In the genomic region with DNA sequence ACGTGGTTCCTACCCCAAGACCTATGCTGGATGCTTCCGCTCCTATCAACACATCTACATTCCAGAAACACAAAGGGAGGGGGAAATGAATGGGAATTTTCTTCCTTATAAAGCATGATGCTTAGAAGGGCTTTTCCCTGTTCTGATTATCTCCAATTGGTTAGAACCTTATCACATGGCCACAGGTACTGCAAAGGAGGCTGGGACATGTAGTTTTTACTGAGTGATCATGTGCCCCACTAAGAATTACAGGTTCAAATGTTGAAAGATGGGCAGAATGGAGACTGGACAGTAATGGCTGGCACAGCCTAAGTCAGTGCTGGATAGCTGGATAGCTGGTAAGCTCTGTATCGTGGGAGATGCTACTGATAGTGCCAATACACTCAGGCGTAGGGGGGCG, we compare ENCODE assay signal across 9 mouse cellular contexts. TPM values are rescaled to one million over a fixed set of nuclear protein-coding genes. Genes with fewer than 3 reads are reported as not detected.
DNase-seq lines count a peak whose midpoint lies in the region; ATAC-seq and TF ChIP-seq lines count a peak whose summit lies in the region.
"Had no signal": no experiment of that assay in that cellular context is flagged by ENCODE, and none has a peak within 500 bp of the region (broad histone marks: within the 10 kb centered on the region; RNA-seq: fewer than 3 reads in every experiment).

No protein-coding gene starts in this region.

- 0 out of 2 replicates have a peak, but pooled peaks cover 3% of the 10 kb centered on the region for H3K4me1 ChIP-seq in heart, postnatal 0 days (ENCODE audit: control insufficient read depth, insufficient read depth)

- no peak overlapping the region for H3K4me3 ChIP-seq in heart, postnatal 0 days (ENCODE audit: low read depth, low read length)
- H3K4me3 ChIP-seq in C2C12 (ENCODE audit: insufficient read depth, poor library complexity, severe bottlenecking) = no peak overlapping the region
- H3K4me3 ChIP-seq: lung, embryonic 15.5 days had no signal

- no peak for DNase-seq in heart, postnatal 0 days (ENCODE audit: low spot score)
- no peak for DNase-seq in heart, adult 8-10 months (ENCODE audit: low spot score)
- peak; percentile 62 for DNase-seq in brain, embryonic 18.5 days (ENCODE audit: low read depth, low spot score)
- peak; percentile 73 for DNase-seq in lung, postnatal 36 days
- no peak for DNase-seq in adipocyte (ENCODE audit: low spot score)
- DNase-seq in c-Kit-positive CD71-positive TER-119-positive erythroid progenitor cells, embryonic 14.5 days (ENCODE audit: low spot score) = no peak
- DNase-seq in natural killer cell, adult 2 months (ENCODE audit: low spot score in 2 of 2) = no peak

- no peaks in the 10 kb centered on the region for H3K9me3 ChIP-seq in heart, postnatal 0 days (replicated peaks; ENCODE audit: control insufficient read depth, low read length)
- H3K9me3 ChIP-seq: lung, embryonic 15.5 days had no signal

- H3K4me2 ChIP-seq in heart, postnatal 0 days (ENCODE audit: low read depth, low read length) = no peak overlapping the region
- H3K4me2 ChIP-seq: lung, embryonic 15.5 days had no signal

- no peak for TF ChIP-seq CTCF in heart, postnatal 0 days (IDR thresholded peaks at IDR 0.05; ENCODE audit: low read depth)
- TF ChIP-seq CTCF in C2C12 (IDR thresholded peaks at IDR 0.05; ENCODE audit: control insufficient read depth, insufficient read depth, insufficient read length) = no peak

- no peak overlapping the region for H3K9ac ChIP-seq in heart, postnatal 0 days (replicated peaks; ENCODE audit: low read depth, low read length)
- H3K9ac ChIP-seq: lung, embryonic 15.5 days had no signal

- no peak overlapping the region for H3K27ac ChIP-seq in heart, postnatal 0 days (ENCODE audit: low read depth)
- H3K27ac ChIP-seq: lung, embryonic 15.5 days had no signal

- no peaks in the 10 kb centered on the region for H3K79me2 ChIP-seq in C2C12 (ENCODE audit: control insufficient read depth, insufficient read depth)

- 66% methylated on average over 5 of the region's 5 CpGs for WGBS in heart, postnatal 0 days

- H3K79me3 ChIP-seq in C2C12 (ENCODE audit: low read depth) = no peaks in the 10 kb centered on the region

- no peaks in the 10 kb centered on the region for H3K27me3 ChIP-seq in heart, postnatal 0 days (ENCODE audit: control insufficient read depth, insufficient read depth, low read length)
- peaks cover 4% of the 10 kb centered on the region for H3K27me3 ChIP-seq in C2C12 (ENCODE audit: control insufficient read depth, insufficient read depth, insufficient read length)
- H3K27me3 ChIP-seq: lung, embryonic 15.5 days had no signal

- ATAC-seq in heart, postnatal 0 days (ENCODE audit: insufficient read depth, low read depth) = peak; percentile 59; the same call in 1 of the 2 replicates

- no peaks in the 10 kb centered on the region for H3K36me3 ChIP-seq in heart, postnatal 0 days (replicated peaks; ENCODE audit: control insufficient read depth, insufficient read depth, low read length)
- no peaks in the 10 kb centered on the region for H3K36me3 ChIP-seq in C2C12 (ENCODE audit: control insufficient read depth, insufficient read depth)
- H3K36me3 ChIP-seq: lung, embryonic 15.5 days had no signal

- TF ChIP-seq EP300 in heart, postnatal 0 days (IDR thresholded peaks at IDR 0.05; ENCODE audit: low read depth) = no peak

- H3ac ChIP-seq in C2C12 (ENCODE audit: control insufficient read depth, insufficient read length, low read depth) = no peak overlapping the region

TF ChIP-seq in C2C12, 6 proteins besides CTCF, POLR2A, EP300 and RAD21:
- no peak for TF ChIP-seq MYOD1 (IDR thresholded peaks at IDR 0.05; ENCODE audit: control insufficient read depth, insufficient read length, low read depth)
- TF ChIP-seq USF1 (IDR thresholded peaks at IDR 0.05; ENCODE audit: low read depth) = peak; percentile 92
- no peak for TF ChIP-seq FOSL1 (IDR thresholded peaks at IDR 0.05; ENCODE audit: insufficient read depth, low read length, poor library complexity, severe bottlenecking)
- no peak for TF ChIP-seq MAX (IDR thresholded peaks at IDR 0.05)
- TF ChIP-seq CEBPB (IDR thresholded peaks at IDR 0.05; ENCODE audit: low read depth) = no peak

RNA-seq across cellular contexts. Expression of a gene that starts 21.2 kb away (rescaled TPM):
- total RNA-seq in heart, postnatal 0 days (2014; rRNA removed; ENCODE audit: low replicate concordance) = 18.1 and 20.4 TPM in 2 replicates
- polyA plus RNA-seq in heart, postnatal 0 days (2015; fragmentation: Nextera tagmentation; extraction: Ambion mirVana) = 4.8 and 5.6 TPM in 2 replicates
- 10 to 100 TPM; 23.7 to 30.9 (median 26.2) TPM for total RNA-seq in heart, adult 8-10 months (2022)
- 18.2 TPM for polyA plus RNA-seq in C2C12 (2012; fragmentation: generic; extraction: Trizol)

RNA-seq across cellular contexts. Expression of a gene that starts 55.5 kb away (rescaled TPM):
- not detected in 2 replicates for total RNA-seq in heart, postnatal 0 days (2014; rRNA removed; ENCODE audit: low replicate concordance)
- polyA plus RNA-seq in heart, postnatal 0 days (2015; fragmentation: Nextera tagmentation; extraction: Ambion mirVana) = 0.03 and 0.07 TPM in 2 replicates
- under 1 TPM in 1 of 4 experiments, not detected in 3; 0.16 TPM for total RNA-seq in heart, adult 8-10 months (2022)
- polyA plus RNA-seq in C2C12 (2012; fragmentation: generic; extraction: Trizol) = 0.02 TPM

Comparison
In these comparisons a context has a peak if more than half of its experiments do, and no peak if none do; other contexts are left out.
1. DNase-seq: peak in brain, embryonic 18.5 days (single experiment) and lung, postnatal 36 days (single experiment); none in heart, postnatal 0 days (single experiment), heart, adult 8-10 months (single experiment), adipocyte (single experiment), c-Kit-positive CD71-positive TER-119-positive erythroid progenitor cells, embryonic 14.5 days (single experiment) and natural killer cell, adult 2 months (0 of 2).